Mouse (Mus musculus): ENCODE data around the gene Chrm3. TPM values are rescaled to one million over a fixed set of nuclear protein-coding genes. Genes with fewer than 3 reads are reported as not detected.

Gene Chrm3
- polyA plus RNA-seq, 1 experiment from 2014 or later: 2.5 TPM

DNA sequence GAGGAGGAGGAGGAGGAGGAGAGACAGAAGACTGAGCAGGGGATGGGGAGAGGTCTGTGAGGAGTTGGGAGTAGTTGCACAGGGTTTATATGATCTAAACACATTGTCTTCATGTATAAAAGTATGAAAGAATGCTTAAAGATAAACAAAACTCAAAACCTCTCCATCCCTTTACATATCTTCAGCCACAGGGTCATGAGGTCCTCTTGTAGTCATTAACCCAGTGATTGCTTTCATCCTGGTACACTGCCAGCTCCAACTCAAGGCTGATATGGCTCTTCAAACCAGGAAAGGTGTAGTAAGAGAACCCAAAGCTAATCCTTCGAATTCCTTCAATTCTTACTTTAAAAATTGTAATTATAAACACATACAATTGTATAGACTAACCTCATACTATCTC, 470.7 kb downstream of the Chrm3 start:
- H3K27me3 ChIP-seq: no peaks in the 10 kb centered on the region
- no peaks in the 10 kb centered on the region for H3K9me3 ChIP-seq
- no peak overlapping the region for H3K27ac ChIP-seq
- no peak overlapping the region for H3K9ac ChIP-seq (replicated peaks)
- H3K4me3 ChIP-seq (replicated peaks): no peak overlapping the region
- no peak for ATAC-seq (ENCODE audit: insufficient number of reproducible peaks, insufficient read depth, low FRiP score, low TSS enrichment, low read depth)
- WGBS: 61% methylated on average over 1 of the region's 1 CpGs
- no peaks in the 10 kb centered on the region for H3K4me1 ChIP-seq (replicated peaks)
- no peaks in the 10 kb centered on the region for H3K36me3 ChIP-seq
- H3K4me2 ChIP-seq: no peak overlapping the region

DNA sequence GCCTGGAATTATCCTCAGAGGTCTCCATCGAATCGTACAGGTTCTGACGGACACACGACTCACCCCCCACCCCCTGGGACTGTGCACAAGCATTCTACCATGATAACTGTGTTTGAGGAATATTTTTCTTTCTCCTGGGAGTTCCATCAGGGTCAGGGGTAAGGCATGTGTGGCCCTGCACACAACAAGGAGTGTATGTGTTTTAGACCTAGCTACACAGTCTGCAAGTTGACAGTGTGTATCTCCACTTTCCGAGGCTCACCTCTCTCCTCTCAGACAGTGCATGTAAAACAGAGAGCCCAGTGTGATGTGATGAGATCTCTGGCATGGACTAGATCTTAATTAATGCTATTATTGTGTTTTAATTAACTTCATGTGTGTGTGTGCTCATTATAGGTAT, 472.4 kb downstream of the Chrm3 start:
- H3K9ac ChIP-seq (replicated peaks): no peak overlapping the region
- H3K36me3 ChIP-seq: no peaks in the 10 kb centered on the region
- no peaks in the 10 kb centered on the region for H3K4me1 ChIP-seq (replicated peaks)
- ATAC-seq (ENCODE audit: insufficient number of reproducible peaks, insufficient read depth, low FRiP score, low TSS enrichment, low read depth): no peak
- H3K9me3 ChIP-seq: no peaks in the 10 kb centered on the region
- no peak overlapping the region for H3K4me2 ChIP-seq
- no peak overlapping the region for H3K4me3 ChIP-seq (replicated peaks)
- no peak overlapping the region for H3K27ac ChIP-seq
- no peaks in the 10 kb centered on the region for H3K27me3 ChIP-seq
- 74% methylated on average over 5 of the region's 5 CpGs for WGBS

DNA sequence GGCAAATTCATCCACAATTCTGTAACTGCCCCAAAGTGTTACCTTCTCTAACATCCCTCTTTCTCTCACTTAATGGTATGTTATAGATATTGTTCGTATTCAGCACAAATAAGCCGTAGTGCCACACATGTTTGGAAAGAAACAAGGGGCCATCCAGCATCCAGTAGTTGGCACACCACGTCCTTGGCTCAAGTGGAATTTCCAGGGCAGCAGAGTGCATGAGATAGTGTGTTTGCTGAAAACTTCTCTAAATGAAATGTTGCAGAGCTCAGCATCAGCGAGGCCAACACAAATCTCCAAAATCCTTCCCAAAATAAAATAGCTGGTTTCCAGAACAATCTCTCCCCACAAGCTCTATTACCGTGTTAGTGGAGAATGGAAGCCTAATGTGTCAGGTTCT, 473.4 kb downstream of the Chrm3 start:
- Histone ChIP-seq H3K4me1 (replicated peaks) (no peaks in the 10 kb centered on the region), H3K27ac (no peak overlapping the region), H3K9me3 (no peaks in the 10 kb centered on the region), H3K36me3 (no peaks in the 10 kb centered on the region), H3K27me3 (no peaks in the 10 kb centered on the region), H3K4me3 (replicated peaks) (no peak overlapping the region), H3K9ac (replicated peaks) (no peak overlapping the region), H3K4me2 (no peak overlapping the region)
- 89% methylated on average over 5 of the region's 5 CpGs for WGBS
- ATAC-seq (ENCODE audit: insufficient number of reproducible peaks, insufficient read depth, low FRiP score, low TSS enrichment, low read depth): no peak

DNA sequence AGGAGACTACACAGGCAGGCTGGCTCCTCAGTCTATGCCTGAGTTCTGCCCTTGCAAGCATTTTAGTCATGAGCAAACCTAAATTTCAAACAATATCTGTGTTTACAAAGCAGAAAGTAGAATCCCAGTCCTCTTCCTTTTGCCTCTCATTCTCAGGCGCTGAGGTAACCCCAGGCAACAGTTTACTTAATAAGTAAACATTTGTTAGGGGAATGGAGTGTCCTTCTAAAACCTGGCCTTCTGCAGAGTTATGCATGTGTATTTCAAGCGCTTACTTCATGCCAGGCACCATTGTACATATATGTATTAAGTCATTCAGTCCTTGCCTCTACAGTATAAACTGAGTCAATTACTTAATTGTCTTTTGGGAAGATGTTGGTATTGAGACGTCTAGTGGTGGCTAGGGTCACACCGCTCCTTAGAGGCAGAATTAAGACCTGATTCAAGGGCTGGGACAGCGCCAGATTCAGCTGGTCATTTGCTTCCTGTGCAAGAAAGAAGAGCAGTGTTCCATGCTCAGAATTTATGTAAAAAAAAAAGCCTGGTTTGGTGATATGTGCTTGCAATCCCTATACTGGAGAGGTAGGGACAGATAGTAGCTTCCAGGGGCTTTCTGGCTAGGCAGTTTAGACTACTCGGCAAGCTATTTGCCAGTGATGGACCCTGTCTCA, 474.0 kb downstream of the Chrm3 start:
- WGBS: 81% methylated on average over 6 of the region's 6 CpGs
- Histone ChIP-seq H3K9me3 (no peaks in the 10 kb centered on the region), H3K9ac (replicated peaks) (no peak overlapping the region), H3K36me3 (no peaks in the 10 kb centered on the region), H3K27ac (no peak overlapping the region), H3K4me1 (replicated peaks) (no peaks in the 10 kb centered on the region), H3K27me3 (no peaks in the 10 kb centered on the region), H3K4me2 (no peak overlapping the region), H3K4me3 (replicated peaks) (no peak overlapping the region)
- ATAC-seq (ENCODE audit: insufficient number of reproducible peaks, insufficient read depth, low FRiP score, low TSS enrichment, low read depth): no peak

DNA sequence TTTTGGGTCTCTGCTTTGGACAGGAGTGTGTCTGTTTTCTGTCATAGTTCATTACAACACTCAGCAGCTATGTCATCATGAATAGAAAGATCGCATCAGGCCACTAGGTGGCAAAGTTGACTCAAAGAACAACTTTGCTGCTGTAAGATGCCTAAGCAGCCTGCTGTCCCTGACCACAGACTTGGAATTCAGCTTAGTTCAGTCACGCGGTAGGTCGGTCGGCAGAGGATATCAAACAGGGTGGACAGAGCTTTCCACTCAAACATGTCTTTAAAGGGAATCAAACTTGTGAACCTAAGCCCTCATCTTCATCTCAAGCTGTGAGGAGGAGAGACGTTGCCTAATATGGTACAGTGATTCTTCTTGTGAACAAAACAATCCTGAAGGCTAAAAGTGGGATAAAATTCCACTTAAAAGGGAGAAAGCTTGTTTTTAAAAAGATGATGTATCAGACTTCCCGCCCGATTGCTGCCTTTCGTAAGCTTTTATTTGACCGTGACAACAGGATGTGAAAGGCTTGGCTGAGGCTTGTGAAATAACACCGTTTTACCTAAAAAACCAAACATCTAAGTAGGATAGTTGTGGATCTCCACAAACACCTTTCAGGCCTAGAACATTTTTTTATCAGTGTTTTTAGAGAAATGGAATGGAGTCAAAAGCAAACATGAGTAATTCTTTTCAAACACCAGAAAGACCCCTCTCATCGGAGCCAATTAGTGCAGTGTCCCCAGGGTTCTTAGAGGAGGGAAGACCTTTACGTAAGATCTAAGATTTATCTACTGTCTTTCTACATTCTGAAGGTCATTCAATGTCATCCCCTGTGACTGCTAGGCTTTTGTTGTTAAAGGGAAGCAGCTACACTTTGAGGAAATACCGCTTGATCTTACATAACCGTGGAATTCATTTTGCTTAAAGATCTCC, 478.0 kb downstream of the Chrm3 start:
- H3K4me2 ChIP-seq: no peak overlapping the region
- H3K36me3 ChIP-seq: no peaks in the 10 kb centered on the region
- H3K9me3 ChIP-seq: no peaks in the 10 kb centered on the region
- no peak overlapping the region for H3K9ac ChIP-seq (replicated peaks)
- H3K27ac ChIP-seq: no peak overlapping the region
- WGBS: 60% methylated on average over 15 of the region's 15 CpGs
- peak; percentile 52; the same call in 1 of the 2 replicates for ATAC-seq (ENCODE audit: insufficient number of reproducible peaks, insufficient read depth, low FRiP score, low TSS enrichment, low read depth)
- no peaks in the 10 kb centered on the region for H3K4me1 ChIP-seq (replicated peaks)
- H3K27me3 ChIP-seq: no peaks in the 10 kb centered on the region
- no peak overlapping the region for H3K4me3 ChIP-seq (replicated peaks)

DNA sequence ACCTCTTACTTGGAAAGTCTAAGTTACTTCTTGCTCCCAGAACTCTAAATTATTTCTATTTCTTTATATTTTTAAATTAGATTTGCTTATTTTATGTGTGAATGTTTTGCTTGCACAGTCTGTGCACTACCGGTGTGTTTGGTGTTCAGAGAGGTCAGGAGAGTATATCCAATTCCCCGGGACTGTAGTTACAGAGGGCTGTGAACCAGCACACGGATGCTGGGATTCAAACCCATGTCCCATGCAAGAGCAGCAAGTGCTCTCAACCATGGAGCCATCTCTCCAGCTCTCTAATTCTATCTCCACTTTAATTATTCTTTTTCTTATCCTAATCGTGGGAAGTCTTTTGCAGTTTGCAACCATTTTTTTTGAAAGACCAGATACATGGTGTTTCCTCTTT, 478.7 kb downstream of the Chrm3 start:
- Histone ChIP-seq H3K4me1 (replicated peaks) (no peaks in the 10 kb centered on the region), H3K4me2 (no peak overlapping the region), H3K36me3 (no peaks in the 10 kb centered on the region), H3K4me3 (replicated peaks) (no peak overlapping the region), H3K27me3 (no peaks in the 10 kb centered on the region), H3K9me3 (no peaks in the 10 kb centered on the region), H3K9ac (replicated peaks) (no peak overlapping the region), H3K27ac (no peak overlapping the region)
- 61% methylated on average over 4 of the region's 4 CpGs for WGBS
- no peak for ATAC-seq (ENCODE audit: insufficient number of reproducible peaks, insufficient read depth, low FRiP score, low TSS enrichment, low read depth)

DNA sequence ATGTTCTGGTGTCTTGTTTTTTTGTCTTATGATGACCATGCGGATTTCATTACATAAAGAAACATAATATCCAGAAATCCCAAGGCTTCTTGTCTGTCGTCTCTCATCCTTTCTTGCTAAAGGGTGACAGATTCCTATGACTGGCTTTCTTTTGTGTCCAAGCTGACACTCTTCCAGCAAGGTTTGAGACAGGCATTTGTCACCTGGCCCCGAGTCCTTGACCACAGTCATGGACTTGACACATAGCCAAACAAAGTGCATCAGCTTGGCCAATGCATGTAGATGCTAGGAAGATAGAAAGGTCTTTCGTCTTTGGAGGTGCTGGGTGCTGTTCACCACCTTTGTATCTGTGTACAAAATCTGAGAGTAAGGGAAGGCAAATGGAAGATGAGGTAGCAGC, 480.2 kb downstream of the Chrm3 start:
- Histone ChIP-seq H3K4me1 (replicated peaks) (no peaks in the 10 kb centered on the region), H3K4me2 (no peak overlapping the region), H3K27ac (no peak overlapping the region), H3K27me3 (no peaks in the 10 kb centered on the region), H3K36me3 (no peaks in the 10 kb centered on the region), H3K4me3 (replicated peaks) (no peak overlapping the region), H3K9ac (replicated peaks) (no peak overlapping the region), H3K9me3 (no peaks in the 10 kb centered on the region)
- 81% methylated on average over 4 of the region's 4 CpGs for WGBS
- ATAC-seq (ENCODE audit: insufficient number of reproducible peaks, insufficient read depth, low FRiP score, low TSS enrichment, low read depth): no peak

DNA sequence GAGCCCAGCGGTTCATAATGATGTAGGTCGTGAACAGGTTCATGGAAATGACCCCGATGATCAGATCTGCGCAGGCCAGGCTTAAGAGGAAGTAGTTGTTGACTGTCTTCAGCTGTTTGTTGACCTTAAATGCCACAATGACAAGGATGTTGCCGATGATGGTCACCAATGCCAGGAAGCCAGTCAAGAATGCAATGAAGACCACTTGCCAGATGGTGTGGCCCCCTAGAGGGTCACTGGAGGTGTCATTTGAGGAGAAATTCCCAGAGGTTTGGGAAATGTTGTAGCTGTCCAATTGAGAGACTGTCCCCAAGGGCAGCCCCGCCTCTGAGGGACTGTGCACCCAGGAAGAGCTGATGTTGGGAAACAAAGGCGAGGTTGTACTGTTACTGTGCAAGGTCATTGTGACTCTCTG, 482.0 kb downstream of the Chrm3 start:
- no peak for ATAC-seq (ENCODE audit: insufficient number of reproducible peaks, insufficient read depth, low FRiP score, low TSS enrichment, low read depth)
- WGBS: 86% methylated on average over 7 of the region's 7 CpGs
- Histone ChIP-seq H3K9ac (replicated peaks) (no peak overlapping the region), H3K4me3 (replicated peaks) (no peak overlapping the region), H3K27me3 (no peaks in the 10 kb centered on the region), H3K9me3 (no peaks in the 10 kb centered on the region), H3K27ac (no peak overlapping the region), H3K4me2 (no peak overlapping the region), H3K4me1 (replicated peaks) (no peaks in the 10 kb centered on the region), H3K36me3 (no peaks in the 10 kb centered on the region)

DNA sequence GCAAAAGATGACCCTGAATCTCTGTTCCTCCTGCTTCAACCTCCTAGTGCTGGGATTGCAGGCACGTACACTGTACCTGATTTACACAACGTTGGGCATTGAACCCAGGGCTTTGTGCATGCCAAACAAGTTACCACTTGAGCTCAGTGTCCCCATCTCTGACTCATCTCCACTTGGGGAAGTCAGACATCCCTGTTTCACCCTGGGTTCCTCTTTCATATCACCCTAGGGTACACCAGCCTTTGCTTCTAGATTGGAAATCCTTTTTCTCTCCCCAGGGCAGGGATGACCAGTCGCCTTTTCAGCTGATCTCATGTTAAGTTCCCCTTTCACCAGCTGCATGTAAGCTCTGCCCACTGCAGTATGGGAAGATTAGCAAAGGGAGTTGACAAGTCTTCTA, 487.3 kb downstream of the Chrm3 start:
- H3K9ac ChIP-seq (replicated peaks): no peak overlapping the region
- no peaks in the 10 kb centered on the region for H3K36me3 ChIP-seq
- no peak overlapping the region for H3K4me3 ChIP-seq (replicated peaks)
- no peaks in the 10 kb centered on the region for H3K9me3 ChIP-seq
- H3K27me3 ChIP-seq: no peaks in the 10 kb centered on the region
- H3K4me2 ChIP-seq: no peak overlapping the region
- H3K4me1 ChIP-seq (replicated peaks): no peaks in the 10 kb centered on the region
- no peak overlapping the region for H3K27ac ChIP-seq
- WGBS: 80% methylated on average over 3 of the region's 3 CpGs
- no peak for ATAC-seq (ENCODE audit: insufficient number of reproducible peaks, insufficient read depth, low FRiP score, low TSS enrichment, low read depth)

DNA sequence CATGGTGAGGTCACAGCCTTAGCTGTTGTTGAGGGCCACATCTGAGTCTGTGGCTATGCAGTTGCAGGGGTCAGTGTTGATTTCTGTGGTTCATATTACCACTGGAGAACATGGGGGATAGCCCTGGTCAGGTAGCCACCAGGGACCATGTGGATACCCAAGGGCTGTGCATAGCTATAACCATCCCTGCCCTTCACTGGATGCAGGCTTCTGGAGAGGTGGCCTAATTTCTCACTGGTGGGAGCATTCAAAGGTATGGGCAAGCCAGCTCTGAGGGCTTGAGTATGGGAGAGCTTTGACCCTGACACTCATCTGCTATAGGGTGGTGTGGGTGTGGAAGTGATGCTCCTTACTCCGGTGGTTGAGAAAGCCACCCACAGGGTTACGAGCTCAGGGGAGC, 494.5 kb downstream of the Chrm3 start:
- 85% methylated on average over 2 of the region's 2 CpGs for WGBS

DNA sequence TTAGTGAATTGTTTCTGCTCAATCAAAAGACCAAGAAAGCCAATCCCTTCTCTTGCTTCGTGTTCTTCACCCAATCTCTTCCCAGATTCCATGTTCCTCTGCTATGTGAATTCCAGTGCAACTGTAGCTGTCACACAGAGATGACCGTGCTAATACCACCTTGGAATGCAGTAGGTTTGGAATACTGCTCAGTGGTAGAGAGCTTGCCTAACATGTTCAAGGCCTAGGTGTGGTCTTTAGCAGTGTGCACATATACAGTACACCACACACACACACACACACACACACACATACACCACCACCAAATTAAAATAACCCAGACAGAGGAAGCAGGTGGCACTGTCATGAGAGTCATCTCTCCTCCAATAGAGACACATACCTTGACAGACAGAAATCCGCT, 513.1 kb downstream of the Chrm3 start:
- Histone ChIP-seq H3K4me3 (replicated peaks) (no peak overlapping the region), H3K4me2 (no peak overlapping the region), H3K27ac (no peak overlapping the region), H3K9me3 (no peaks in the 10 kb centered on the region), H3K9ac (replicated peaks) (no peak overlapping the region), H3K4me1 (replicated peaks) (no peaks in the 10 kb centered on the region), H3K36me3 (no peaks in the 10 kb centered on the region), H3K27me3 (no peaks in the 10 kb centered on the region)
- ATAC-seq (ENCODE audit: insufficient number of reproducible peaks, insufficient read depth, low FRiP score, low TSS enrichment, low read depth): no peak
- WGBS: 84% methylated on average over 3 of the region's 3 CpGs

More for the DNA sequence above, 494.5 kb downstream of the Chrm3 start:
- Histone ChIP-seq H3K9ac (replicated peaks) (no peak overlapping the region), H3K4me3 (replicated peaks) (no peak overlapping the region), H3K4me2 (no peak overlapping the region), H3K27me3 (no peaks in the 10 kb centered on the region), H3K9me3 (no peaks in the 10 kb centered on the region), H3K27ac (no peak overlapping the region), H3K4me1 (replicated peaks) (no peaks in the 10 kb centered on the region), H3K36me3 (no peaks in the 10 kb centered on the region)
- no peak for ATAC-seq (ENCODE audit: insufficient number of reproducible peaks, insufficient read depth, low FRiP score, low TSS enrichment, low read depth)

Data from limb, embryonic 12.5 days (tissue).